Mouse (Mus musculus) cerebellum, adult 11-12 months (tissue): ENCODE results near the gene Slc16a11.

ENCODE experiments used
- DNase-seq: peaks from one replicate; pipeline ENCODE4 v3.0.0; 2022

Gene Slc16a11

DNA sequence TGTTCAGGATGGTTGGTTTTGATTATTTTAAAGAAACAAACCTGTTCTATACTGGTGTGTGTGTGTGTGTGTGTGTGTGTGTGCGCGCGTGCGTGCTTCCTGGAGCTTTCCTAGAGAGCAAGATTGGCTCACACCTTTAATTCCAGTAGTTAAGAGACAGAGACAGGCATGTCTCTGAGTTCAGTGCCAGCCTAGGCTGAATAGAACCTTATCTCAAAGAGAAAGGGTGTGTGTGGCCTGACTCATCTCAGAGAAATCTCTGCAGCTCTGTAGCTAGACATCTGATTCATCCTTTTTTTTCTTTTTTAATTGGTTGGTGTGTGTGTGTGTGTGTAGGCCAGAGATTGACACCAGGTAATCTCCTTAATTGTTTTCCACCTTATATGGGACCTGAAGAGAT lies 46.5 kb downstream of the Slc16a11 start:
- no peak for DNase-seq

DNA sequence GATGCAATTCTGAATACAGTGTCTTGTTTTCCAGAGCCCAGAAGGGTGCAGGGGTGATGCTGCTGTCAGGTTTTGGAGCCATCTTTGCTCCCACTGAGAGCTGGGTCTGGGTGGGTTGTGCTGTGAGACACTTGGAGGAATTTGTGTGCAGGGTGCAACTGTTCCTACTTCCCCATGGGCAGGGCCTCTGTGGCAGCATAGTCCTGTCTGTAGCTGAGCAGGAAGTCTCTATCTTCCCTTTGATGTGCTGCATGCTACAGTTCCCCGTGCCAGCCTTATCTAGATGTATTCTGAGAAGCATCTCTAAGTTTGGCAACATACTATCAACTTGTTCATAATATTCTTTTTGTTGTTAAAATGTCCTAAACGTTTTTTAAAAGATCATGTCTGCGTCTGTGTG lies 52.7 kb downstream of the Slc16a11 start:
- no peak for DNase-seq

DNA sequence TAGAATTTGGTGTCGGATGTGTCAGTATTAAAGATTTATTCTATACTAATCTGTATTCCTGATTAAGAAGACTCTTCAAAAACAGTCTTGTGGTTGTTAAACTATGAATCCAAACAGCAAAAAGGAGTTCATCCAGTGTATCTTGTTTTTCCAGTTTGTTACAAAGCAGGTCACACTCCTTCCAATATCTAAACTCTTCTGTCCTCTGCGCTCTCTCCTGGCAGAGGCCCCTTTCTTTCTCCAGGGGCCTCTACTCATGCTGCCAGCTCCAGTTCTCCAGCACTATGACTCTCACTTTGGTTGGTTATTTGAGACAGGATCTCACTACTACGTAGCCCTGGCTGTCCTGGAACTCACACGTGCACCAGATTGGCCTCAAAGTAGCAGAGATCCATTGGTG lies 53.3 kb downstream of the Slc16a11 start:
- DNase-seq = no peak
